Mouse (Mus musculus): ENCODE measurements around the gene Arap1. TPM values are rescaled to one million over a fixed set of nuclear protein-coding genes. Genes with fewer than 3 reads are reported as not detected.

Arap1 gene
- polyA plus RNA-seq, 1 experiment from 2014 or later = 65.8 TPM

- no peak overlapping the region for H3K4me2 ChIP-seq (ENCODE audit: low read length)
- no peaks in the 10 kb centered on the region for H3K36me3 ChIP-seq (ENCODE audit: insufficient read depth, low read length)
- TF ChIP-seq CTCF (IDR thresholded peaks at IDR 0.05; ENCODE audit: low read depth) = no peak
- H3K4me3 ChIP-seq (replicated peaks; ENCODE audit: low read depth, low read length) = no peak overlapping the region
- H3K27ac ChIP-seq = no peak overlapping the region
- ATAC-seq (replicated peaks; ENCODE audit: low FRiP score, low read depth) (no peak), DNase-seq (ENCODE audit: low spot score) (no peak)
- WGBS = 74% methylated on average over 3 of the region's 3 CpGs
- H3K9me3 ChIP-seq (replicated peaks; ENCODE audit: low read length) = no peaks in the 10 kb centered on the region
- H3K4me1 ChIP-seq (replicated peaks; ENCODE audit: insufficient read depth, low read length) = no peaks in the 10 kb centered on the region
- H3K9ac ChIP-seq (ENCODE audit: low read depth, low read length) = no peak overlapping the region
- no peaks in the 10 kb centered on the region for H3K27me3 ChIP-seq (ENCODE audit: insufficient read depth, low read length)
Observed at GRCm38 (mm10) chr7:101337401-101337800, 10.5 kb upstream of the Arap1 start.

GRCm38 (mm10) chr7:101341405-101341804, 6.5 kb upstream of the Arap1 start:
- no peak overlapping the region for H3K27ac ChIP-seq
- no peak overlapping the region for H3K4me2 ChIP-seq (ENCODE audit: low read length)
- ATAC-seq (replicated peaks; ENCODE audit: low FRiP score, low read depth) = no peak
- no peaks in the 10 kb centered on the region for H3K27me3 ChIP-seq (ENCODE audit: insufficient read depth, low read length)
- no peak overlapping the region for H3K9ac ChIP-seq (ENCODE audit: low read depth, low read length)
- no peak overlapping the region for H3K4me3 ChIP-seq (replicated peaks; ENCODE audit: low read depth, low read length)
- H3K4me1 ChIP-seq (replicated peaks; ENCODE audit: insufficient read depth, low read length) = no peaks in the 10 kb centered on the region
- H3K36me3 ChIP-seq (ENCODE audit: insufficient read depth, low read length) = no peaks in the 10 kb centered on the region
- 57% methylated on average over 6 of the region's 6 CpGs for WGBS
- peak; percentile 38 for DNase-seq (ENCODE audit: low spot score)
- TF ChIP-seq CTCF (IDR thresholded peaks at IDR 0.05; ENCODE audit: low read depth) = no peak
- H3K9me3 ChIP-seq (replicated peaks; ENCODE audit: low read length) = no peaks in the 10 kb centered on the region

DNA sequence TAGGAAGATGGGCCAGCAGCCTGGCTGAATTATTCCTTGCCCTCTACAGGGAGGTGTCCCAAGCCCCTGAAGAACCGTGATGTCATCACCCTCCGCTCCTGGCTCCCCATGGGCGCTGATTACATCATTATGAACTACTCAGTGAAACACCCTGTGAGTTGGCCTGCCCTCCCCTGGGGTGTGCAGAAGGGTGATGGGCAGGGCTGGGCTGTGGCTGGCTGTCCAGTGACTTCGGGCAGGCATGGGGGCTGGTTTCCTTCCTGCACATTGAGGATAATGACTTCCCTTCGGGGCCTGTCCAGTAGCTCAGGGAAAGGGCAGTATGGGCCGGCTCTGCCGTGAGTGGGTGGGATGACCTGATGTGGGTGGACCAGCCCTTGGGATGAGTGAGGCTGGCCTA, 4.7 kb upstream of the Arap1 start:
- Histone ChIP-seq H3K27me3 (ENCODE audit: insufficient read depth, low read length) (no peaks in the 10 kb centered on the region), H3K9ac (ENCODE audit: low read depth, low read length) (no peak overlapping the region), H3K27ac (no peak overlapping the region), H3K9me3 (replicated peaks; ENCODE audit: low read length) (no peaks in the 10 kb centered on the region), H3K4me3 (replicated peaks; ENCODE audit: low read depth, low read length) (no peak overlapping the region), H3K4me1 (replicated peaks; ENCODE audit: insufficient read depth, low read length) (peaks cover 9% of the 10 kb centered on the region), H3K36me3 (ENCODE audit: insufficient read depth, low read length) (no peaks in the 10 kb centered on the region), H3K4me2 (ENCODE audit: low read length) (no peak overlapping the region)
- DNase-seq (ENCODE audit: low spot score) = no peak
- no peak for TF ChIP-seq CTCF (IDR thresholded peaks at IDR 0.05; ENCODE audit: low read depth)
- 60% methylated on average over 7 of the region's 7 CpGs for WGBS
- ATAC-seq (replicated peaks; ENCODE audit: low FRiP score, low read depth) = peak; percentile 21; the same call in 1 of the 2 replicates

- no peak for ATAC-seq (replicated peaks; ENCODE audit: low FRiP score, low read depth)
- no peaks in the 10 kb centered on the region for H3K36me3 ChIP-seq (ENCODE audit: insufficient read depth, low read length)
- 46% methylated on average over 4 of the region's 4 CpGs for WGBS
- no peak overlapping the region for H3K9ac ChIP-seq (ENCODE audit: low read depth, low read length)
- H3K27ac ChIP-seq = no peak overlapping the region
- TF ChIP-seq CTCF (IDR thresholded peaks at IDR 0.05; ENCODE audit: low read depth) = no peak
- no peak for DNase-seq (ENCODE audit: low spot score)
- no peaks in the 10 kb centered on the region for H3K9me3 ChIP-seq (replicated peaks; ENCODE audit: low read length)
- no peak overlapping the region for H3K4me3 ChIP-seq (replicated peaks; ENCODE audit: low read depth, low read length)
- H3K27me3 ChIP-seq (ENCODE audit: insufficient read depth, low read length) = no peaks in the 10 kb centered on the region
- H3K4me2 ChIP-seq (ENCODE audit: low read length) = no peak overlapping the region
- H3K4me1 ChIP-seq (replicated peaks; ENCODE audit: insufficient read depth, low read length) = peaks cover 14% of the 10 kb centered on the region
Observed at GRCm38 (mm10) chr7:101344892-101345291, 3.0 kb upstream of the Arap1 start.

GRCm38 (mm10) chr7:101346991-101347390, 876 bp upstream of the Arap1 start:
- Histone ChIP-seq H3K4me2 (ENCODE audit: low read length) (0 out of 2 replicates have a peak overlapping the region, but pooled peaks have one; percentile 99), H3K4me3 (replicated peaks; ENCODE audit: low read depth, low read length) (no peak overlapping the region), H3K4me1 (replicated peaks; ENCODE audit: insufficient read depth, low read length) (peaks cover 14% of the 10 kb centered on the region), H3K27ac (no peak overlapping the region), H3K9ac (ENCODE audit: low read depth, low read length) (no peak overlapping the region), H3K9me3 (replicated peaks; ENCODE audit: low read length) (no peaks in the 10 kb centered on the region), H3K27me3 (ENCODE audit: insufficient read depth, low read length) (no peaks in the 10 kb centered on the region), H3K36me3 (ENCODE audit: insufficient read depth, low read length) (no peaks in the 10 kb centered on the region)
- DNase-seq (ENCODE audit: low spot score) = no peak
- 71% methylated on average over 2 of the region's 2 CpGs for WGBS
- no peak for ATAC-seq (replicated peaks; ENCODE audit: low FRiP score, low read depth)
- TF ChIP-seq CTCF (IDR thresholded peaks at IDR 0.05; ENCODE audit: low read depth) = no peak

- ATAC-seq (replicated peaks; ENCODE audit: low FRiP score, low read depth) (peak; percentile 1; the same call in 1 of the 2 replicates), DNase-seq (ENCODE audit: low spot score) (peak; percentile 51)
- Histone ChIP-seq H3K27ac (no peak overlapping the region), H3K9ac (ENCODE audit: low read depth, low read length) (peak overlapping the region; percentile 53), H3K9me3 (replicated peaks; ENCODE audit: low read length) (no peaks in the 10 kb centered on the region), H3K4me1 (replicated peaks; ENCODE audit: insufficient read depth, low read length) (peaks cover 14% of the 10 kb centered on the region), H3K4me3 (replicated peaks; ENCODE audit: low read depth, low read length) (peak overlapping the region; percentile 59), H3K4me2 (ENCODE audit: low read length) (peak overlapping the region; percentile 99), H3K36me3 (ENCODE audit: insufficient read depth, low read length) (no peaks in the 10 kb centered on the region), H3K27me3 (ENCODE audit: insufficient read depth, low read length) (no peaks in the 10 kb centered on the region)
- 4% methylated on average over 13 of the region's 13 CpGs for WGBS
- no peak for TF ChIP-seq CTCF (IDR thresholded peaks at IDR 0.05; ENCODE audit: low read depth)
Observed at GRCm38 (mm10) chr7:101348312-101348711, 445 bp downstream of the Arap1 start.

- Histone ChIP-seq H3K36me3 (ENCODE audit: insufficient read depth, low read length) (no peaks in the 10 kb centered on the region), H3K27ac (no peak overlapping the region), H3K9me3 (replicated peaks; ENCODE audit: low read length) (no peaks in the 10 kb centered on the region), H3K4me2 (ENCODE audit: low read length) (no peak overlapping the region), H3K4me3 (replicated peaks; ENCODE audit: low read depth, low read length) (no peak overlapping the region), H3K4me1 (replicated peaks; ENCODE audit: insufficient read depth, low read length) (peaks cover 14% of the 10 kb centered on the region), H3K9ac (ENCODE audit: low read depth, low read length) (no peak overlapping the region), H3K27me3 (ENCODE audit: insufficient read depth, low read length) (no peaks in the 10 kb centered on the region)
- no peak for DNase-seq (ENCODE audit: low spot score)
- 49% methylated on average over 2 of the region's 2 CpGs for WGBS
- no peak for TF ChIP-seq CTCF (IDR thresholded peaks at IDR 0.05; ENCODE audit: low read depth)
- no peak for ATAC-seq (replicated peaks; ENCODE audit: low FRiP score, low read depth)
Observed at GRCm38 (mm10) chr7:101349861-101350260, 2.0 kb downstream of the Arap1 start.

Data from kidney, postnatal 0 days (tissue).